ENCODE assay signal across 8 mouse cellular contexts in genomic region chr17:37002364-37003330, GRCm38 (mm10). TPM values are rescaled to one million over a fixed set of nuclear protein-coding genes. Genes with fewer than 3 reads are reported as not detected.
DNase-seq lines count a peak whose midpoint lies in the region; ATAC-seq and TF ChIP-seq lines count a peak whose summit lies in the region.

No protein-coding gene starts in this region.

- no peak for TF ChIP-seq CTCF in lung, embryonic 14.5 days (IDR thresholded peaks at IDR 0.05; ENCODE audit: low read depth)

- no peaks in the 10 kb centered on the region for H3K4me1 ChIP-seq in heart, embryonic 10.5 days
- no peaks in the 10 kb centered on the region for H3K4me1 ChIP-seq in lung, embryonic 14.5 days (ENCODE audit: insufficient read depth)

- H3K4me3 ChIP-seq in heart, embryonic 10.5 days: peak overlapping the region; percentile 84
- peak overlapping the region; percentile 70 for H3K4me3 ChIP-seq in lung, embryonic 14.5 days (ENCODE audit: low read depth, low read length)

- peak overlapping the region; percentile 96 for H3K27ac ChIP-seq in heart, embryonic 10.5 days
- H3K27ac ChIP-seq in lung, embryonic 14.5 days (ENCODE audit: low read depth): peak overlapping the region; percentile 95

- no peaks in the 10 kb centered on the region for H3K9me3 ChIP-seq in heart, embryonic 10.5 days
- no peaks in the 10 kb centered on the region for H3K9me3 ChIP-seq in lung, embryonic 14.5 days (ENCODE audit: low read depth, low read length)

- peaks cover 29% of the 10 kb centered on the region for H3K36me3 ChIP-seq in heart, embryonic 10.5 days
- peaks cover 26% of the 10 kb centered on the region for H3K36me3 ChIP-seq in lung, embryonic 14.5 days (ENCODE audit: insufficient read depth)

- DNase-seq in 3T3-L1 (ENCODE audit: low read depth, low spot score) (peak; percentile 93), adipocyte (ENCODE audit: low spot score) (peak; percentile 43)
- DNase-seq in embryo, embryonic 10.5 days (ENCODE audit: low spot score): peak; percentile 90
- peak; percentile 92 for DNase-seq in heart, embryonic 10.5 days (ENCODE audit: low spot score)
- peak; percentile 44 to 53 for DNase-seq in kidney, adult 8-10 months
- DNase-seq in lung, embryonic 14.5 days: peak; percentile 95
- DNase-seq in ovary, postnatal 10 days (ENCODE audit: low spot score): peak; percentile 21
- DNase-seq in thymus, postnatal 36 days: no peak

- H3K27me3 ChIP-seq in heart, embryonic 10.5 days (ENCODE audit: insufficient read depth, poor library complexity, severe bottlenecking): no peaks in the 10 kb centered on the region
- no peaks in the 10 kb centered on the region for H3K27me3 ChIP-seq in lung, embryonic 14.5 days (ENCODE audit: insufficient read depth, low read length)

- H3K9ac ChIP-seq in lung, embryonic 14.5 days: peak overlapping the region; percentile 93

- WGBS in heart, embryonic 10.5 days: under 1% methylated on average over 49 of the region's 49 CpGs
- WGBS in lung, embryonic 14.5 days: 0% methylated on average over 49 of the region's 49 CpGs

- ATAC-seq in lung, embryonic 14.5 days (ENCODE audit: insufficient read depth): peak; percentile 94

- H3K4me2 ChIP-seq in lung, embryonic 14.5 days: peak overlapping the region; percentile 78

RNA-seq across cellular contexts. Expression of gene Zfp57, which starts 1.7 kb away (rescaled TPM):
- 65.9 and 84.5 TPM in 2 replicates for polyA plus RNA-seq in heart, embryonic 10.5 days (2016; fragmentation: Nextera tagmentation; extraction: Ambion mirVana)
- 77.5 and 80.7 TPM in 2 replicates for polyA plus RNA-seq in lung, embryonic 14.5 days (2014; fragmentation: Nextera tagmentation; extraction: Ambion mirVana)

RNA-seq across cellular contexts. Expression of gene H2-M5, which starts 13.3 kb away (rescaled TPM):
- 0.27 and 0.39 TPM in 2 replicates for polyA plus RNA-seq in heart, embryonic 10.5 days (2016; fragmentation: Nextera tagmentation; extraction: Ambion mirVana)
- 0.17 and 0.22 TPM in 2 replicates for polyA plus RNA-seq in lung, embryonic 14.5 days (2014; fragmentation: Nextera tagmentation; extraction: Ambion mirVana)

RNA-seq across cellular contexts. Expression of gene Mog, which starts 20.6 kb away (rescaled TPM):
- 0.10 and 0.14 TPM in 2 replicates for polyA plus RNA-seq in heart, embryonic 10.5 days (2016; fragmentation: Nextera tagmentation; extraction: Ambion mirVana)
- 0.11 and 0.13 TPM in 2 replicates for polyA plus RNA-seq in lung, embryonic 14.5 days (2014; fragmentation: Nextera tagmentation; extraction: Ambion mirVana)

RNA-seq across cellular contexts. Expression of gene 2410137M14Rik, which starts 21.6 kb away (rescaled TPM):
- polyA plus RNA-seq in heart, embryonic 10.5 days (2016; fragmentation: Nextera tagmentation; extraction: Ambion mirVana): 0.19 and 0.32 TPM in 2 replicates
- polyA plus RNA-seq in lung, embryonic 14.5 days (2014; fragmentation: Nextera tagmentation; extraction: Ambion mirVana): not detected in 2 replicates

RNA-seq across cellular contexts. Expression of gene Gabbr1, which starts 43.1 kb away (rescaled TPM):
- polyA plus RNA-seq in heart, embryonic 10.5 days (2016; fragmentation: Nextera tagmentation; extraction: Ambion mirVana): 5.8 and 9.6 TPM in 2 replicates
- 7.0 and 8.8 TPM in 2 replicates for polyA plus RNA-seq in lung, embryonic 14.5 days (2014; fragmentation: Nextera tagmentation; extraction: Ambion mirVana)

Comparison
In these comparisons a context has a peak if more than half of its experiments do, and no peak if none do; other contexts are left out.
1. DNase-seq: peak in 3T3-L1 (single experiment), adipocyte (single experiment), embryo, embryonic 10.5 days (single experiment), heart, embryonic 10.5 days (single experiment), kidney, adult 8-10 months (2 of 2), lung, embryonic 14.5 days (single experiment) and ovary, postnatal 10 days (single experiment); none in thymus, postnatal 36 days (0 of 2).